Mouse (Mus musculus) cerebellum, adult 2 months (tissue): ENCODE results near the gene 1810010D01Rik.

Experiments used
- CTCF ChIP-seq: fragments of 200-500 bp; IDR thresholded peaks from 2 replicates; pipeline ENCODE4 v1.5.1; 2011; ENCODE audit warnings: low read depth, mild to moderate bottlenecking, control low read depth, low read length, moderate library complexity, borderline replicate concordance; ENCODE audit not compliant: insufficient read depth
- POLR2A ChIP-seq: fragments of 200-500 bp; IDR thresholded peaks from 2 replicates; pipeline ENCODE4 v1.6.1; 2011; ENCODE audit warnings: low read length, control low read depth, borderline replicate concordance; ENCODE audit not compliant: insufficient read depth

- TF ChIP-seq CTCF (no peak), POLR2A (no peak)
These were observed 15.1 kb downstream of the 1810010D01Rik start for GRCm38 (mm10) chr7:145192836-145193235.
